Mouse (Mus musculus) cerebellum, adult (tissue): ENCODE measurements around the gene Slc8a3.

ENCODE experiments used
- ATAC-seq: cut with Nextera tagmentation; 2 replicates; pipeline ENCODE4 v1.9.2; 2017; ENCODE audit warnings: mild to moderate bottlenecking, moderate library complexity, mixed read lengths; ENCODE audit not compliant: insufficient number of reproducible peaks, low FRiP score, low TSS enrichment

The Slc8a3 gene

DNA sequence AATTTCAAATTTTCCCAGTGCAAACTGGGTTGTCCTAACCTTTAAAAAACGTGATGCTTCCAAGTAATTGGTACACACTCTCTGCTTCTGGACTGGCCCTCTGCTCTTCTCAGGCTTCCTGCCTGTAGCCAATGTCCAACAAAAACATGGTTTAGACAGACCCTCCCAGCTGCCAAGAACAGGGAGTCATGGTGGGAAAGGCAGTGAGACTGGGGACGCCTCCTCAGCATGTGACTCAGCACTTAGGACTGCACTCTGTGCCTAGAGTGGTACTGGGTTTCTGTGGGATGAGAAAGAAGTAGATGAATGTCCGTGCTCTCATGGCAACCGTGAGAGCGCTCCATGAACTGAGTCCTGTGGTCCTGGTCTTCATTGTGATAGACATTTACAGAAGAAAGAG is 182.1 kb downstream of the Slc8a3 start:
- no peak for ATAC-seq

DNA sequence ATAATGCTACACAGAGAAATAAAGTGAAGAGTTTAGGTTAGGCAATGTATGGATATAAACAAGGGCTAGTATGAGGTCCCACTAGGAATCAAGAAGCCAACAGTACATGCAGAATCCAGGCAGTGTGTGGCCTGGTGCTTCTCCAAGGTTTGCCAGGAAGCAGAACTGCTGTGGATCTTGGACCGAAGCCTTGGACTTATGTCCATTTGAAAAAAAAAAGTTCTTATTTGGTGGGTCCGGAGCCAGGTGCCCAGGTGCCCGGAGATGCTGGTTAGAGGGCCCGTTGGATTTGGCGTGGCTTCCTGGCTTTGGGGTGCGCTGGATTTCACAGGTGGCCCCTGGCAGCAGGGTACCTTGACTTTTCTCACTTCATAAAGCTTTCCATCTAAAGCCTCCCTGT is 185.0 kb downstream of the Slc8a3 start:
- ATAC-seq = no peak
